ENCODE assay signal across 7 mouse cellular contexts in genomic region chr17:53715161-53715560, GRCm38 (mm10).
A peak's percentile ranks its signal among the peaks of the same experiment; 100 is the strongest.
DNase-seq lines count a peak whose midpoint lies in the region; ATAC-seq lines count a peak whose summit lies in the region.

No protein-coding gene starts in this region.

- ATAC-seq in cerebellum, adult (ENCODE audit: insufficient number of reproducible peaks, low FRiP score, low TSS enrichment), result peak; percentile 67

- peak; percentile 68 for DNase-seq in brain, adult 2 months (ENCODE audit: low read depth, low spot score)
- DNase-seq in cerebellum, adult 11-12 months, result peak; percentile 40
- DNase-seq in cerebellum, adult 18-20 months, result peak; percentile 26 to 45
- DNase-seq in cerebellum, adult 8-10 months, result peak; percentile 23
- peak; percentile 56 for DNase-seq in cerebellum, adult 9-10 months
- peak; percentile 57 for DNase-seq in cerebellum, adult 9-11 months

Comparison
In these comparisons a context has a peak if more than half of its experiments do, and no peak if none do; other contexts are left out.
1. Peak in every context shown above with its lines: DNase-seq and ATAC-seq.